Mouse (Mus musculus): ENCODE measurements at regions not wholly inside any gene's neighbourhood (a gene's known extent, or its start where the extent isn't known, plus 50 kb on each side); places are given as distances from the start of the nearest gene placed in this dataset.

- Histone ChIP-seq H3K4me1 (replicated peaks) (peaks cover 6% of the 10 kb centered on the region; the same call in 1 of the 2 replicates), H3K27ac (no peak overlapping the region), H3K4me2 (replicated peaks) (no peak overlapping the region), H3K36me3 (no peaks in the 10 kb centered on the region), H3K4me3 (replicated peaks) (no peak overlapping the region), H3K9ac (replicated peaks) (no peak overlapping the region), H3K27me3 (no peaks in the 10 kb centered on the region), H3K9me3 (no peaks in the 10 kb centered on the region)
- 76% methylated on average over 4 of the region's 4 CpGs for WGBS
- ATAC-seq: no peak
Observed at GRCm38 (mm10) chr1:182690323-182690722, 58.7 kb downstream of the Ccdc185 start.

DNA sequence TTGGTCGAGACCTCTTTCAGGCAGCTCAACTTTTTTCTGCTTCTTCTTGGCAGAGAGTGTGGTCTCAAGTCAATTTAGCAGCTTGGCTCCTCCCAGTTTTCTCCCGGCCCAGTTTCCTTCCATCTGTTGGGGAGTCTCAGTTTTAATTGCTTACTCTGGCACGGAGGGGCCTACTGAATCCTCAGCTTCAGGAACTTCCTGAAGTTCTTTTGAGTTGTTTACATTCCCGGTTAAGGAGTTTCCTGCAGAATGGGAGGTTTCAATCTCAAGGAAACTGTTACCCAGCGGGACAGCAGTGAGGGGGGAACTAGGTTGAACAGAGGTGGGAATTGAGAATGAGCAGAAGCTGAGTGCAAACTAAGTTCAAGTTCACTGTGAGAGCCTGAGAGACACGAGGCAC lies 59.2 kb downstream of the Ccdc185 start:
- Histone ChIP-seq H3K4me1 (replicated peaks) (peaks cover 6% of the 10 kb centered on the region; the same call in 1 of the 2 replicates), H3K4me3 (replicated peaks) (no peak overlapping the region), H3K9ac (replicated peaks) (no peak overlapping the region), H3K36me3 (no peaks in the 10 kb centered on the region), H3K27ac (no peak overlapping the region), H3K9me3 (no peaks in the 10 kb centered on the region), H3K27me3 (no peaks in the 10 kb centered on the region), H3K4me2 (replicated peaks) (no peak overlapping the region)
- no peak for ATAC-seq
- WGBS: 84% methylated on average over 6 of the region's 6 CpGs

DNA sequence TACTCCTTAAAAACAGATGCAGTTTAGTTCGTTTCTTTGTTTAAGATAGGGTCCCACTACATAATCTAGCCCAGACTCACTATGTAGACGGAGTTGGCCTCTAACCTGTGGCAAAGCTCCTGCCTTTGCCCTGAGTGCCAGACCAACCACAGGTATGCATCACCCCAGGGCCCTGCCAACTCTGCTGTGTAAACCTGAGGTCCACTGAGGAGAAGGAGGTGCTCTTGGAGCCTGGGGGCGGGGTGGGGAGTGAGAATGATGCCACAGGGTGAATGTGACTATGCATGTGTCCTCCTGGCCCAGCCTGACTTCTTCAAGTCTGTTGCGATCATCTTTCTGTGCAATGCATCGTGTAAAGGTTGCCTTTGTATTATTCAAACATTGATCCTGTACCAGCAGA lies 61.8 kb downstream of the Ccdc185 start:
- H3K9me3 ChIP-seq: no peaks in the 10 kb centered on the region
- H3K4me3 ChIP-seq (replicated peaks): no peak overlapping the region
- H3K36me3 ChIP-seq: no peaks in the 10 kb centered on the region
- H3K4me1 ChIP-seq (replicated peaks): peaks cover 12% of the 10 kb centered on the region
- H3K9ac ChIP-seq (replicated peaks): no peak overlapping the region
- no peaks in the 10 kb centered on the region for H3K27me3 ChIP-seq
- ATAC-seq: no peak
- no peak overlapping the region for H3K27ac ChIP-seq
- WGBS: 72% methylated on average over 5 of the region's 5 CpGs
- H3K4me2 ChIP-seq (replicated peaks): no peak overlapping the region

DNA sequence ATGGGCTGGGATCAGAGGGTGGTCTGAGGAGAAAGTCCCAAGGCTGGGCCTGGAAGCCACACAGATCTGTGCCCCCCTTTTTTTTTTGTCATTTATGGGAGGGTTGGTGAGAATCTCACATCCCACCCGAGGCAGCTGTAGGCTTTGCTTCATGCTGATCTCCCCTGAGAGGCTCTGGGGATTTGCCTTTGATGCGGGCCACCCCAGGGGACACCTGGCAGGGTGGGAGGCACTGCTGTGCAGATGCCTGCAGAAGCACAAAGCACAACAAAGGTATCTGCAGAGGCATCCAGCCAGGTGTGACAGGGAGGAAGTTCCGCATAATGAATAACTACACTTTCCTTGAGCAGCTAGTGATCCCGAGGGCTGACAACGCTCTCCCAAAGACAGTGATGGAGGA lies 62.7 kb downstream of the Ccdc185 start:
- Histone ChIP-seq H3K36me3 (no peaks in the 10 kb centered on the region), H3K9ac (replicated peaks) (no peak overlapping the region), H3K4me1 (replicated peaks) (peaks cover 12% of the 10 kb centered on the region), H3K4me2 (replicated peaks) (no peak overlapping the region), H3K27me3 (no peaks in the 10 kb centered on the region), H3K9me3 (no peaks in the 10 kb centered on the region), H3K27ac (no peak overlapping the region), H3K4me3 (replicated peaks) (no peak overlapping the region)
- WGBS: 29% methylated on average over 5 of the region's 5 CpGs
- ATAC-seq: no peak

DNA sequence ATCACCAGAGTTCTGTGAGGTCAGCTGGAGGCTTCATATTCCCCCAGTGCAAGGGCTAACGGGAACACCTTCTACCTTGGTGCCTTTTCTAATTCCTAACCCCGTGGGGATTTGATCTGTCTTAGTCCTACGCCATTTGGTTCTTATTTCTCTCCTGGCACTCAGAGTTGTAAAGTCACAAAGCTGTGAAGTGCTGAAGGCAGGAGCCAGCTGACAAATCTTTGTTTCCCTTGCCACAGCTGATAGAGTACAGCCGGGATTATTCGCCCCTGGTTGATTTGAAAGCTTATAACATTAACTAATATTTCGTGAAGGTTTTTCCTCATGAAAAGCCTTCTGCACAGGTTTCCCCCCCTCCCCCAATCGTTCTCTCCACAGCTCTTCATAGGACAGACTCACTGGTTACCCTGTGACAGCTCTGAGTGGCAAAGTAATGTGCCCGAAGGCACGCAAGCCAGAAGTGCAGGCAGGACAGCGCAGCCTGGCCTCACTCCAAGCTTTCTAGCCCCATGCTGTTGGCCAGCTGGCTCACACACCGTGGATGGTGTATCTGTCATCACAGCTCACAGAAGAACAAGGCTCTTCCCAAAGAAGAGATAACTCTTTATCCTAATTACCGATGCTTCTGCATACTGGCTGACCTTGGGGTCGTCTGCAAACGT lies 66.3 kb downstream of the Ccdc185 start:
- H3K9ac ChIP-seq (replicated peaks): no peak overlapping the region
- H3K4me2 ChIP-seq (replicated peaks): no peak overlapping the region
- H3K27ac ChIP-seq: no peak overlapping the region
- peaks cover 12% of the 10 kb centered on the region for H3K4me1 ChIP-seq (replicated peaks)
- no peaks in the 10 kb centered on the region for H3K27me3 ChIP-seq
- 63% methylated on average over 14 of the region's 14 CpGs for WGBS
- no peak overlapping the region for H3K4me3 ChIP-seq (replicated peaks)
- 0 out of 2 replicates have a peak, but pooled peaks have one; percentile 30 for ATAC-seq
- H3K36me3 ChIP-seq: no peaks in the 10 kb centered on the region
- H3K9me3 ChIP-seq: no peaks in the 10 kb centered on the region

Data from midbrain, embryonic 13.5 days (tissue).